Mouse (Mus musculus): ENCODE data around the gene Scfd2.

The Scfd2 gene

DNA sequence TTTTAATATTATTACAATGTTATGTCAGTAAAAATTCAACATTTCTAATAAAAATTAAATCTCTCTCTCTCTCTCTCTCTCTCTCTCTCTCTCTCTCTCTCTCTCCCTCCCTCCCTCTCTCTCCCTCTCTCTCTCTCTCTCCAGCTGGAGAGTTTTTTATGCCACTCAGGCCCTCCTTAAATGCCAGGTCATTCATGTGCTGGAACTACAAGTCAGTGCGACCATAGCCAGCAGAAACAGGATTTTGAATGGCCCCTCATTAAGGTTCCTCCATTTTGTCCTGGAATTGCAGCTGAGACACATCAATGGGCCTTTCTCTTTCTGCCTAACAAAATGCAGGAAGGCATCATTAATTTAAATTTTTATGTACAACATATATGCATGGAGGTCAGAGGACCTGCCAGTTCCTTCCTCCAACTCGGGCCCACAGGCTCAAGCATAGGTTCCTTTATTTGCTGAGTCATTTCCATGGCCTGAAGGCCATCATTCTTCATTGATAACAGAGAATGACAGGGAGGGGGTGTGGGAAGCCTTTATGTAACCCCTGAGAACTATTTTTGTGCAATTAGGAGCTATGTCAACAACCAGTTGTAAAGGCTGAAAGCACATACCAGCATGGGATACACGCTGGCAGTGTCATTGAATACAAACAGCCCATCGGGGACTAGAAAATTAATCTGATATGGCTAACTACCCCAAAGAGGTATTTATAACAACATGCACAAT lies 165.4 kb downstream of the Scfd2 start:
- DNase-seq (ENCODE audit: low spot score in 2 of 2) = no peak

DNA sequence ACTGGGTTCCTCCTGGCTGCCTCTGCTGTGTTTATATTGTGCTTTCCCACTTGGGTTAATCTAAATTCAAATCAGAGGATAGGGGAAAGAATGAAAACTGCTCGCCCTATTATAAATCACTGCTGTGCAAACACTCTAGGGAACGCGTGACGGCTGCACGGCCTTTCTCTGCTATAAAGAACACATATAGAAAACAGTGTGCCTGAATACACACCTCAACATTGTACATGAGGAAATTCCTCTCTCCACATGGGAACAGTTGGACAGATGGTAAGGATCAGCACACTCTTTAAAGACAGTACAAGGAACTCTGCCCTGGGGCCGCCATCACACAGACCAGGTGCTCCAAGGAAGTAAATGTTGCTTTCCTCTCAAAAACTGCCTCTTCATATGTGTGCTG lies 166.2 kb downstream of the Scfd2 start:
- no peak for DNase-seq (ENCODE audit: low spot score in 2 of 2)

DNA sequence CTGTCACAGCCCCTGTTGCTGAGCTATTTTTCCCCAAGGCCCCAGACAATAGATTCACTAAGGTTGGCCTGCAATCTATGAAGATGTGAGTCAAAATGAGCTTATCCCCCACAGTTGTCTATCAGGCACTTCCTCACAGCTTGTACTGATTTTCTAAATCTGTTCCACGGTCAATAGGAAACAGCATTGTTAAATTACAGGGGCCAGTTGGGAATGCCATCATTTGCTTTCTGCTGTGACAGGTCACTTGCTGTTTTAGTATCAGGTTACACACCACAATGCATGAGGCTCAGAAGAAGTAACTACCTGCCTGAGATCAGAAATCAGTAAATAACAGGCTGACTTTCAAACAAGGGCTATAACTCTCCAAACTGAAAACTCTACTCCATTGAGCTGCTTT lies 168.3 kb downstream of the Scfd2 start:
- DNase-seq (ENCODE audit: low spot score in 2 of 2) = no peak

DNA sequence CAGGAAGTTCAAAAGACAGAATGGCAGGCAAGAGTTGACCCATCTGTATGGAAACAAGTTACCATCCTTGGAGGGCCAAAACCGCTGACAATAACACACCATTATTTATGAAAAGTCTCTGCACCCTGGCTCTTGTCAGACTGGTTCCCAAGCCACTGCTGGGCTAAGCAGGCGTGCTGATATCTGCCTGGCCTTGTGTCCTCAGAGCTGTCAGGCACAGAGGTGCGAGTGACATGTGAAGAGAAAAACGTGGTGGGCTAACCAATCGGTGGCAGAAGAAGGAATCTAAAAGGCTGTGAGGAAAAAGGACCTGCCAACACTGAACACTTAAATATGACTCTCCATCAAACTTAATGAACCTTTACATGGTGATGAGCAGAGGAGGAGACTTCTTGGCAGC lies 170.0 kb downstream of the Scfd2 start:
- no peak for DNase-seq (ENCODE audit: low spot score in 2 of 2)

- DNase-seq (ENCODE audit: low spot score in 2 of 2) = no peak
Observed at GRCm38 (mm10) chr5:74358033-74358432, 173.5 kb downstream of the Scfd2 start.

DNA sequence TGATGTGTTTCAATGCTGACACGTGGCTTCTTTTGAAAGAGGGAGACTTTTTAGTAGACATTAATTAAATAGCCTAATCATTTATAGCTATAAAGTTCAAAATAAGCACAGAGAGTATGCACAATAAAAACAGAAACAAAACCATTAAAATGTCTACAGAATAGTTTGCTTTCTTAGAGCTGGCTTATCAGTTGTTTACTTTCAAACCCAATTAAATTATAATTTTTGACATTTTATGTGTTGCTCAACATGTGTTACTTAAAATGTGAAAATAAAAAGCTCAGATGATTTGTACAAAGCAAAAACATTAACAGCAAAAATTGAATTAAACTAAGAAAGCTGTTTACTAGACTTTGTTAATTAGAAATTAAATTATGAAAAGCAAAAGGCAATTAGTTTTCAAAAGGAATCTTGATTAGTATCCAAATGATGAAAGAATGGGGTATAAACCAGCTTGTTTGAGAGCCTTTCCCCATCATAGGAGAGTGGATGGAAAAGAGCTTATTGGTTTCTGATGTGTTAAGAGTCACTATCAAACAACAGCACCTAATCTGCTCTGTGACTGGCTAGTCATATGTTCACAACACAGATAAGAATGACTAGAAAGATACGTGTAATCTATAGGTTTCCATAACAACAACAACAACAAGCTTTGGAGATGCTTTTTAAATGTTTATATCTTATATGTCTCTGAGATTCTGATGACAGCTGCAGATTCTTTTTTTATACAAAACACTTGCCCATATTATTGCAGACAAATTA lies 176.0 kb downstream of the Scfd2 start:
- DNase-seq (ENCODE audit: low spot score in 2 of 2) = no peak

- no peak for DNase-seq (ENCODE audit: low spot score in 2 of 2)
Observed at GRCm38 (mm10) chr5:74350909-74351308, 180.7 kb downstream of the Scfd2 start.

GRCm38 (mm10) chr5:74348079-74348870 lies 183.3 kb downstream of the Scfd2 start:
- no peak for DNase-seq (ENCODE audit: low spot score in 2 of 2)

GRCm38 (mm10) chr5:74343045-74343444 lies 188.5 kb downstream of the Scfd2 start:
- no peak for DNase-seq (ENCODE audit: low spot score in 2 of 2)

DNA sequence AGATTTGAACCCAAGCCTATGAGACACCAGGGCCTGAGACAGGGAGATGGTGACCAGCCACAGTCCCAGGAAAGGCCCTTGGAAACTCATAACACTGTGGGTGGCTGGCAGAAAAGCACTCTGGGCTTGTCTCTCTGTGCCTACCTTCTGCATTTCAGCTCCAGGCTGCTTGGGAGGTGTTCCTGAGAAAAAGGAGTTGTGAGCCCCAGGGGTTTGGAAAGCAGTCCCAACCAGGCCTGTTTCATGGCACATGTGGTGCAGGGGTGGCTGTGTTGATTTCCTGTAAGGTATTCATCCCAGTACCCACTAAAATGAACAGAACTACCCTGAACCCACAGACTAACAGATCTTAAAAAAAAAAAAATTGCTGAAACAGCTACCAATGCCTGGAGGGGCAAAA lies 189.0 kb downstream of the Scfd2 start:
- DNase-seq (ENCODE audit: low spot score in 2 of 2) = no peak

- DNase-seq (ENCODE audit: low spot score in 2 of 2) = no peak
Observed at GRCm38 (mm10) chr5:74337491-74337890, 194.1 kb downstream of the Scfd2 start.

DNA sequence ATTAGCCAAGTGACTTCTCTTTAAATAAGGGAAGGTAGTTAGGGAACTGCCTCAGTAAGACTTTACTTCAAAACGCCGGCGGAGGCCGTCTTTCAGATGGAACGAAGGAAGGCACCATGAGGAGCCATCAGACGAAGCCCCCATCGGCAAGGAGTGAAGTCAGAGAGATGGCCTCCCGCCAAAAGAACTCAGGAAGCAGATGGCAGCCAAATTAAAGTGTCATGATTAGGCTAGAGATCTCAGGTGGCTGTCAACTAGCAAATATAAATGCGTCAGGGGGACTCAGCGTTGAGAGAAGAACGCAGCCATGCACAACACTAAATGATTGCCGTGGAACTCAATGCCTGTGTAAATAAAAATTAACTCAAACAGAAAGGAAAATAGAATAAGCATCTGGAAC lies 194.8 kb downstream of the Scfd2 start:
- no peak for DNase-seq (ENCODE audit: low spot score in 2 of 2)

- DNase-seq (ENCODE audit: low spot score in 2 of 2) = no peak
Observed at GRCm38 (mm10) chr5:74333258-74333657, 198.3 kb downstream of the Scfd2 start.

- DNase-seq (ENCODE audit: low spot score in 2 of 2) = no peak
Observed at GRCm38 (mm10) chr5:74326228-74326627, 205.3 kb downstream of the Scfd2 start.

GRCm38 (mm10) chr5:74321010-74321746 lies 210.4 kb downstream of the Scfd2 start:
- no peak for DNase-seq (ENCODE audit: low spot score in 2 of 2)

DNA sequence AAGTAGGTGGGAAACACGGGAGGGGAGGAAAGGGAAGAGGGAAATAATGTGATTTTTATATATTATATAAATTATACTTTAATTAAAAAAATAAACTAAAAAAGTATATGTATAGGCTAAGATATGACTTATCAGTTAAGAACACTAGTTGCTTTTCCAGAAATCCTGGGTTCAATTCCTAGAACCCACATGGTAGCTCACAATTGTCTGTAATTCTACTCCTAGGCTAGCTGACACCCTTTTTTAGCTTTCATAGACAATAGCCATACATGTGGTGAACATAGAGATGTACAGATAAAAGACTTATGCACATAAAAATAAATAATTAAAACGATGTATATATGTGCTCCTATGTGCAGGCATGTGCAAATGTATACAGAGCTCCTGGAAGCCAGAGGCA lies 212.0 kb downstream of the Scfd2 start:
- DNase-seq (ENCODE audit: low spot score in 2 of 2) = no peak

DNA sequence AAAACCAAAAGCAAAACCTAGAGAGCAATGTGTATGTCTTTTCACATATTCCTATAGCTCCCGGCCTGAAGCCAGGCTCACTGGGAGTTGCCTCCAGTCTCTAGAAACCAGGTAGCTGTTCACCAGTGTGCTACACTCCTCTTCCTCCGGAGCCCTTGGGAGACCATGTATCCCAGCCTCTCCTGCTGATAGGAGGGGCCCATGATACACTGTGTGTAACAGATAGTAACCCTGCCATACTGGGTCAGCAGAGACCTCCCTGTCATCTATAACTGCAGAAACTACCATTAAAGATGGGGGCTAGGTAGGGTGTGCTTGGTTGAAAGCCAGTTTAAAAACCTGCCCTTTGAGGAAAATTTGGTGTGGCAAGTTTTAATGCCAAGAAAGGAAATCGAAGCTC lies 214.4 kb downstream of the Scfd2 start:
- DNase-seq (ENCODE audit: low spot score in 2 of 2) = no peak

GRCm38 (mm10) chr5:74316333-74316945 lies 215.1 kb downstream of the Scfd2 start:
- no peak for DNase-seq (ENCODE audit: low spot score in 2 of 2)

DNA sequence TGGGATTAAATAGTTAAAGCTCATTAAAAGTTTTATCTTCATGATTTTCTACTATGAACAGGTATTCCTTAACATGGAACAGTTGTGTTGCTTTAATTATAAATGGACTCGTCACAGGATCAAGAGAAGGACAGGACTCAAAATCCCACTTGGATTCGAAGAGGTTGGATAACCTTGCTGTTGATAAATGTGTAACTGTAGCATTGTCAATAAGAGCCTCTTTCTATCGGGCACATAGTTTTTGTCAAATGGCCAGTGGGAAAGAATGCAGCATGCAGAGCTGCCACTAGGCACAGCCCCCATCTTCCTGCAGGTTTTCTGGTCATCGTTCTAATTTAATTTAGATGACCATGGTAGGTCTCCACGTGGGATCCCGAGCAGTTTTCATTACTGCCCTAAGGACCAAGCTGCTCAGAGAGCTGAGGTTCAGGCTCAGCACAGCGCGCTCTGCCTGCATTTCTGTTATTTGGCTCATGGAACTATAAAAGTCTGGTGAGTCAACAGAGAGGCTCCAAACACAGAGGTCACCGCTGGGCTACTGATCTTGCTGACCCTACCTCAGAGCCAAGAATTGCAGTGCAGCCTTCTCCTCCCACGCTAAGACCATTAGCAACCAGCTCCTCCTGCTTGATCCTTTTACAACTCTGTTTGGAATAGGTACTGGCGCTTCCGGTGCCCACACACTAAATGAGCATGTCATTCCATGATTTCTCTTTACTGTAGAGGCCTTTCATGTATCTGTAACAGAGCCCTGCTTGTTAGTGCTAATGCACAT lies 215.9 kb downstream of the Scfd2 start:
- DNase-seq (ENCODE audit: low spot score in 2 of 2) = peak in 1 of 2 experiments; percentile 58

- DNase-seq (ENCODE audit: low spot score in 2 of 2) = no peak
Observed at GRCm38 (mm10) chr5:74314501-74314900, 217.1 kb downstream of the Scfd2 start.

DNA sequence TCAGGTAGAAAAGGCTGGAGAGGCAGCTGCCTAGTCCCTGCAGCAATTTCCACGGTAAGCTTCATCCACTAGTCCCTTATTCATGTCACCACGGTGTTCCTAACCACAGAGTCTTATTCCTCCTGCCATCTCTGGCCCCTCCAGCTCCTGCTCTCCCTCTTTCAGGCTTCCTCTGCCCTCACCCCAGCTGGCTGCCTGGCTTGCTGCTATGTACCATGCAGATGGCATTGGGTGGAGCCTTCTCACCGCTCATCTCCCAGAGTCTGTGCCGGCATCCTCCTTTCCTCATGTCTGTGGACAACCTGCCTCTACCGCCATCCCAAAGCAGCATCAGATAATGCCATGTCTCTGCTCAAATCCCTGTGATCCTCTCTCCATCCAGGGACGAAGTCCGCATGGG lies 218.0 kb downstream of the Scfd2 start:
- DNase-seq (ENCODE audit: low spot score in 2 of 2) = no peak
